Mouse (Mus musculus) left cerebral cortex, adult 9 months (tissue): ENCODE data around the gene Suclg1.

Experiments
- DNase-seq, 2 experiments: peaks; one replicate each; pipeline ENCODE4 v3.0.0; 2022; ENCODE audit warnings: low spot score in 2 of 2

Gene Suclg1

GRCm38 (mm10) chr6:73249851-73250250 lies 1.7 kb downstream of the Suclg1 start:
- DNase-seq: no peak

DNA sequence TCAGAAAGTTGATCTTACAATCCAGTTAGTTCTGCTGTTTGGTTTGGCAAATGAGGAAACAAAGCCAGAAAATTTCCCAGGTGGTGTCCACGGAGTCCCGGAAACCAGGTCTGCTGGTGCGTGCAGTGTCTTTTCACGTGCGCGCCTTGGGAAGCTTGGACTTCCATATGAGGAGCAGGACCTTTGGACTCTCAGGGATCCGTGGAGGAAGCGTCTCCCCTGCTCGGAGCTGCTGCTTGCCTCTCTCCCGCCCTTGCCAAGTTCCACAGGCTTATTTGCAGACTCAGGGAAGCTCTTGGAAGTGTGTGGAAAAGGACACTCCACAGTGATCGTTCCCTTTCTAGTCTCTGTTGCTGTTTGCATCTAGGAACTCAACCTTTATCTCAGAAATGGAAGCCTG lies 3.2 kb downstream of the Suclg1 start:
- no peak for DNase-seq

DNA sequence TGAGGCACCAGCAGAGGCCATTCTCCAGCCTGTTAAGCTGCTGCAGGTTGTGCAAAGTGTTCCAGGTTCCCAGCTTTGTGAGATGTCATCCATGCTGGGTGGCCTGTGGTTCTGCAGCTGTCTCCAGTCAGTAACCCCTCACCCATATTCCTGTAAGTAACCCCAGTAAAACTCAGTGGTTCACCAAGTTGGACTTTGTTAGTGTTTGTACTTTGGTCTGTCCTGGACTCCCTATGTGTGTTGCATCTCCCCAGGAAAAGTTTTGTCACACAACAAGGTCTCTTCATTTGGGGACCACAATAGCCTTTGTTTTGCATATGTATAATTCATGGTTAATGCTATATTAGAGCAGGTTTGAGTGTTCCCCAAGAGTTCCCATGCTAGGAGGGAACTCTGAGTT lies 4.2 kb downstream of the Suclg1 start:
- no peak for DNase-seq

- no peak for DNase-seq
Measured at GRCm38 (mm10) chr6:73253006-73253405, 4.8 kb downstream of the Suclg1 start.

GRCm38 (mm10) chr6:73253584-73253983 lies 5.4 kb downstream of the Suclg1 start:
- no peak for DNase-seq

- DNase-seq: no peak
Measured at GRCm38 (mm10) chr6:73254307-73255228, 6.4 kb downstream of the Suclg1 start.

GRCm38 (mm10) chr6:73257068-73257467 lies 8.9 kb downstream of the Suclg1 start:
- DNase-seq: no peak

DNA sequence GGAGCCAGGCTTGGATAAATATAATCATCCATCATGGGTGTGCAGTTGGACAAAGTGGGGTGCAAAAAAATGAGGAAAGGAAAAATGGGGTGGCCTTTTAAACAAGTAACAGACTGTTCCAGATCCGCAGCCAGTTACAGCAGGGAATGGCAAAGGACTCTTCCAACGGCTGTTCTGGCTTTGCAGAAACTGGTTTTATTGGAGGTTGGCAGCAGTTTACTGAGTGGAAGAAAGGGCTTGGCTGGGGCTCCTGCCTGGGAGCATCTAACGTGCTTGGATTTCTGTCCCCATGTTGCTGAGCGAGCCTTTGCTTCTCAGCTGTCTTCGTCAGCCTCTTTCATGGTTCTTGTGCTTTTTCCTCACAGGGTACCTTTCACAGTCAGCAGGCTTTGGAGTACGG lies 11.9 kb downstream of the Suclg1 start:
- DNase-seq: peak in 1 of 2 experiments; percentile 35

GRCm38 (mm10) chr6:73264801-73265200 lies 16.6 kb downstream of the Suclg1 start:
- no peak for DNase-seq

DNA sequence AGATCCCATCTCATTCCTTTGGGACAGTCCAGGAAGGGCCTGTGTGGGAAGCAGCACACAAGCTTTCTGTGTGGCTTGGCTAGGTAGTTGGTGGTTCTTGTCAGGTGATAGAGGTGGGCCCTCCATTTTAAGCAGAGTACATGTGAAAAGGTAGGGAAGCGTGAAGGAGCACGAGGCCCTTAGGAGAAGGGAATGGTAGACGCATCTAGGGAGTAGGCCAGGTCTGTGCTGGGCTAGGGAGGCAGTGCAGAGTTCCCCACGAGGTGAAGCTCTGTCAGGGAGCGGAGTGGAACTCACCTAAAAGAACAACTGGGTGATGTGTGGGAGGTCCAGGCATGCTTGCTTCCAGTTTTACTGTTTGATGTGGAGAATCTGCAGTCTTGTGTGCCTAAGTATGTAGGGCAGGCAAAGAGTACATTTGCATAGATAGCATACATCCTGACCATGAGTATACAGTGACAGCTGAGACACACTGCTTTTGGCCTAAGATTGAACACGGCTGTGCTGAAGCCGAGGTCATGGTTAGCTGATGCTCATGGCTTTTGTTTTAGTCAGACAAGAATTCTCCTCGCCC lies 19.6 kb downstream of the Suclg1 start:
- DNase-seq: no peak

DNA sequence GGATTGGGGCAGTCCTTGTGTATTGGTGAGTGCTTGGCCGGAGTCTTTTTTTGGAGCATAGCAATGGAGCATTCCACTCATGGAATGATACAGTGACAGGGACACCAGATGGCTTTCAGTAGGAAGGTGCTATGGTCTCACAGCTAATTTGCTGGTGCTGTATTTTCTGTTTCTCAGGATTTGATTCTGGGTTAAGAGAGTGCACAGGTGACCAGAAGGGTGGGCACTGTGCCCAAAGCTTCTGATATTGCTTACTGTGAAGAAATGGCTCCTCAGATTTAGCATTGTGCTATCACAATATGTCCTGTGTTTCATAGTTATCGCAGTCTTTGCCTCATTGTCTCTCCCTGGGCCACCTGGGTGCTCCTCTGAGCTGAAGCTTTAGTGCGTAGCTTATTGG lies 21.2 kb downstream of the Suclg1 start:
- DNase-seq: no peak

GRCm38 (mm10) chr6:73271546-73272091 lies 23.4 kb downstream of the Suclg1 start:
- DNase-seq: no peak

DNA sequence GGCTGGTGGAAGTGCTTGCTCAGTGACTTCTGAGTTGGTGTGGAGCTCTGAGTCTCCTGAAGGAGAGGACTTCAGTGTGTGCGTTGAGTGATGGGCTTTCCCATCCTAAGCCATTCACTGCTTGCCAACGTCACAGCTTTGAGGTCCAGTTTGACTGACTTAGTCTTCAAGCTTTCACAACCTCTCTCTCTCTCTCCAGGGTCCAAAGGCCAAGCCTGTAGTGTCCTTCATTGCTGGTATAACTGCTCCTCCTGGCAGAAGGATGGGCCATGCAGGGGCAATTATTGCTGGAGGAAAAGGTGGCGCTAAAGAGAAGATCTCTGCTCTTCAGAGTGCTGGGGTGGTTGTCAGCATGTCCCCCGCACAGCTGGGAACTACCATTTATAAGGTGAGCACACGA lies 26.8 kb downstream of the Suclg1 start:
- DNase-seq: no peak

DNA sequence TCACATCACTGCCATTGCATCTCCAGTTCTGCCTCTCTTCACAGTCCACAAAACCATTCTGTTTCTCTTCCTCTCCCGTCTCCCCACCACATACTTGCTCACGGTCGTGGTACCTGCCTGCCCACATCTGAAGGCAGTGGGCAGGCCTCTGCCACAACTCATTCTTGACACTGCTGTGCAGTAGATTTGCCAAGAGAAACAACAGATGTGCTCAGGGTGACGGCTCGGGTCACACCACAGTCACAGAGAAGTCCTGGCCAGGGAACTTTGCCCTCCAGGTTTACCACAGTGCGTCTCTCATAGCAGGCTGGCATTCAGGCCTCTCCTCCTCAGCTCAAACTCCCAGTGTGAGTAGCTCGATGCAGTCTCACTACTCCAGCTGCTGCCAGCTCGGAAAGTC lies 31.5 kb downstream of the Suclg1 start:
- DNase-seq: no peak

DNA sequence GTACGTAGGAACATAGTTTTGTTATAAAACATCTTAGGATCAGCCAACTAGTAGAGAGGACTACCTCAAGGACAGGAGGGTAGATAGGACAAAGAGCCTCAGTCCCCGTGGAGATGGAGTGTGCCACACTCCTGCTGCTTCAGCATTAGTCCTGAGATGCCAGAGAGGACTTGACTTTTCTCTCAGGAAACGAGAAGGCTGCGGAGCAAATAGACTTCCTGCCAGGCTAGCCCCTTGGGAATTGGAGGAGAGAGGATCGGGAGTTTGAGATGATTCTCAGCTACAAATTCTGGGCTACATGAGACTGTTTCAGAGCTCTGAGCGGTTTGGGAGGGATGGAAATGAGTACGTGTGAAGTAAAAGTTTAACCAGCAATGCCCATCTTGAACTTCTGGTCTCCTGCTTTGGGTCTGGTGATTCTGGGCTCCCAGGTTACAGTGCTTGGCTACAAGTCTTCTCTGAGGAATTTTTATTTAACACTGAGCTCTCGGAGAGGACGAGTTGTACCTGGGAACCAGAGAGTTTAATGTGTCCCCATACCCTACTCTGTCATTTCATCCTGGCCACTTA lies 32.4 kb downstream of the Suclg1 start:
- no peak for DNase-seq

DNA sequence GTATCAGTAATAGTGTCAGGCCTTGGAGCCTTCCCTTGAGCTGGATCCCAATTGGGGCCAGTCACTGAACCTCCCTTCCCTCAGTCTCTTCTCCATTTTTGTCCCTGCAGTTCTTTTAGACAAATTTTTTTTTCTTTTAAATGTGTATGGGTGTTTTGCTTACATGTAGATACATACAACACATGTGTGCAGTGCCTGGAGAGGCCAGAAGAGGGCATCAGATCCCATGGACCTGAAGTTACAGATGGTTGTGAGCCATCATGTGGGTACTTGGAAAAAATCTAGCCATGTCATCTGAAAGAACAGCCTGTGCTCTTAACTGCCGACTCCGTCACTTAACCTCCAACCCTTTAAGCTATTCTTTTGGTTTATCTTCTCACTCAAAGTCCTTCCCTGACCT lies 38.1 kb downstream of the Suclg1 start:
- DNase-seq: no peak

- DNase-seq: no peak
Measured at GRCm38 (mm10) chr6:73306837-73307236, 58.7 kb downstream of the Suclg1 start.

DNA sequence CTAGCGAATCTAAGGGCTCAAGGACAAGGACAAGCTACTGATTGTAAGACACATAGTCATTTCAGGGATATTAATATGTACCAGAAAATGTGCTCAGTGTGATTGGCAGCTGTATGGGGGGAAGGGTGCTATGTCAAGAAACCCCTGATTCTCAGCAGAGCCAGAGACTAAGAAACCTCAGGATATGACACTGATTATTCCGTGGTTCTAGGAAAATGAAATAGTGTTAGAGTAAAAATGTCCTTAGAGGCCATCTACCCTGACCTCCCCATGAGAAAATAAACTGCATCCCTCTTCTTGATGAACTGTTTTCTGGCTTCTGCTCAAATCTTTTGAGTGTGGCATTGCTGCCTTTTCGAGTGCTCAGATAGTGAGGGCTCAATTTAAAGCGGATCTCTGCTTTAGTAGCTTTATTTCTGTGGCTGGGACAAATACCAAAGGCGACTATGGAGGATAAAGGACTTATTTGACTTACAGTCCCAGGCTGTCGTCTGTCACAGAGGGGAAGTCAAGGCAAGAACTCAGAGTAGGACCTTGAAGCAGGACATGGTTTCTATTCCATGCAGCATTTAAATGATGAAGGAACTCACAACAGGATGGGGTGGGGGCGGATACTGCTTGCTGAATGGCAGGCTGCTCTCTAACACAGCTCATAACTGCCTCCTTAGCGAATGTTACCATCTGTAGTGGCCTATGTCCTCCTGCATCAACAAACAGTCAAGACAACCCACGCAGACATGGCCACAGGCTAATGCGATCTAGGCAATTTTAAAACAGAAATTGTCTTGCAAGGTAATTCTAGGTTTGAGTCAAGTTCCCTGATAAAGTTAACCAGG lies 60.7 kb downstream of the Suclg1 start:
- DNase-seq: no peak

DNA sequence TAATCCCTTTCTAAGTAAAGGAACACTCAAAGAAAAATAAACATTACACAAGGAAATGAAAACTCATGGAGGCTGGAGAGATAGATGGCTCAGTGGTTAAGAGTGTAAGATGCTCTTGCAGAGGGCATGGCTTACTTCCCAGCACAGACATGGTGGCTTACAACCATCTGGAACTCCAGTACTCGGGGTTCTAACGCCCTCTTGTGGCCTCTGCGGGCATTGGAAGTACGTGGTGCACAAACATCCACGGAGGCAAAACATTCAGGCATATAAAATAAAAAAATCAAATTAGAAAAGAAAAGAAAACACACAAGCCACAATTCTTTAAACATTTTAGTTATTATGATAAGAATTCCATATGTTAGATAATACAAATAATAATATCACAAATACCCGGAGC lies 63.2 kb downstream of the Suclg1 start:
- no peak for DNase-seq

DNA sequence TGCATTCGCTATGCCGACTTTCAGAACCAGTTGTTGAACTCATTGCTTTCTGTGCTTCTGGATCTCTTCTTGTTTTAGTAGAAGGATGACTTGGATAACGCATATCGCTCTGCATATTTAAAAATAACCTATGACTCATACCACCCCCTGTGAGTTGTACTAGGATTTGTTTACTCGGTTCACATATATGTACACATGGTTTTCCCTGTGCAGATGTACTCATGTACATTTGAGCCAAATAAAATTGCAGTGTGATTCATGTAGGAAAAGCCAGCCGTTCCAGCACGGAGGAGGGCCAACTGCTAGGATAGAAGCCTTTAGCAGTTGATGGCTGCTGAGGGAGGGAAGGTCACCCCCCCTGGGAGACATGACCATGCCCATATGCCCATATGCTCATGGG lies 63.6 kb downstream of the Suclg1 start:
- no peak for DNase-seq

- peak in 1 of 2 experiments; percentile 26 for DNase-seq
Measured at GRCm38 (mm10) chr6:73314923-73315603, 66.9 kb downstream of the Suclg1 start.
